Mouse (Mus musculus) liver, adult 2 months (tissue): ENCODE data around the gene Trim72. TPM values are rescaled to one million over a fixed set of nuclear protein-coding genes. Genes with fewer than 3 reads are reported as not detected.

Experiments
- DNase-seq: peaks from one replicate; pipeline ENCODE4 v3.0.0-alpha.2; 2011; ENCODE audit warnings: low read depth, low spot score; ENCODE audit errors: extremely low read depth
- H3K27ac ChIP-seq: fragments of 200-500 bp; replicated peaks from 2 replicates; pipeline ENCODE4 v1.5.1; 2012; ENCODE audit warnings: low read depth, mild to moderate bottlenecking, control low read depth, inconsistent platforms, low read length; ENCODE audit not compliant: insufficient read depth
- H3K27me3 ChIP-seq: fragments of 200-500 bp; 2 replicates; pipeline ENCODE4 v1.6.1; 2012; ENCODE audit warnings: mild to moderate bottlenecking, moderate library complexity, low read length, inconsistent platforms; ENCODE audit not compliant: control insufficient read depth, insufficient read depth
- H3K36me3 ChIP-seq: fragments of 200-500 bp; 2 replicates; pipeline ENCODE4 v1.6.1; 2012; ENCODE audit warnings: low read length, inconsistent platforms; ENCODE audit not compliant: control insufficient read depth, insufficient read depth
- H3K4me1 ChIP-seq: fragments of 200-500 bp; 2 replicates; pipeline ENCODE4 v1.6.1; 2011; ENCODE audit warnings: low read length; ENCODE audit not compliant: control insufficient read depth, insufficient read depth
- H3K4me3 ChIP-seq: fragments of 200-500 bp; 2 replicates; pipeline ENCODE4 v1.5.1; 2011; ENCODE audit warnings: low read depth, mild to moderate bottlenecking, control low read depth, low read length, moderate library complexity; ENCODE audit not compliant: insufficient read depth
- H3K79me2 ChIP-seq: fragments of 200-500 bp; 2 replicates; pipeline ENCODE4 v1.6.1; 2012; ENCODE audit warnings: inconsistent platforms, mild to moderate bottlenecking, low read length, moderate library complexity; ENCODE audit not compliant: control insufficient read depth, insufficient read depth
- H3K9ac ChIP-seq: fragments of 200-500 bp; 2 replicates; pipeline ENCODE4 v1.6.1; 2012; ENCODE audit warnings: low read depth, mild to moderate bottlenecking, control low read depth, inconsistent platforms, low read length
- CTCF ChIP-seq: fragments of 200-500 bp; IDR thresholded peaks from 2 replicates; pipeline ENCODE4 v1.5.1; 2011; ENCODE audit warnings: low read depth, low read length, control low read depth
- POLR2A ChIP-seq: fragments of 200-500 bp; IDR thresholded peaks from 2 replicates; pipeline ENCODE4 v1.6.1; 2011; ENCODE audit warnings: low read length, control low read depth; ENCODE audit not compliant: insufficient read depth; ENCODE audit errors: extremely low read depth
- WGBS: fragments of 180-500 bp; shearing (Covaris S2); methylation state at CpG from one replicate; pipeline ENCODE4 v1.1.7; 2018; 5-methylcytosine and 5-hydroxymethylcytosine counted together
- polyA plus RNA-seq: library from polyadenylated mRNA; depleted of rRNA; stranded (reverse); fragments of >200 nt; gene quantifications from 2 replicates; pipeline ENCODE4 v1.2.3, GENCODE M21; 2012
- total RNA-seq: library from RNA; depleted of rRNA; stranded (reverse); fragments of >200 nt; gene quantifications from 2 replicates; pipeline ENCODE4 v1.2.3, GENCODE M21; 2014

Trim72 gene
- total and polyA plus RNA-seq, 2 experiments, result 0.15 to 0.28 TPM

DNA sequence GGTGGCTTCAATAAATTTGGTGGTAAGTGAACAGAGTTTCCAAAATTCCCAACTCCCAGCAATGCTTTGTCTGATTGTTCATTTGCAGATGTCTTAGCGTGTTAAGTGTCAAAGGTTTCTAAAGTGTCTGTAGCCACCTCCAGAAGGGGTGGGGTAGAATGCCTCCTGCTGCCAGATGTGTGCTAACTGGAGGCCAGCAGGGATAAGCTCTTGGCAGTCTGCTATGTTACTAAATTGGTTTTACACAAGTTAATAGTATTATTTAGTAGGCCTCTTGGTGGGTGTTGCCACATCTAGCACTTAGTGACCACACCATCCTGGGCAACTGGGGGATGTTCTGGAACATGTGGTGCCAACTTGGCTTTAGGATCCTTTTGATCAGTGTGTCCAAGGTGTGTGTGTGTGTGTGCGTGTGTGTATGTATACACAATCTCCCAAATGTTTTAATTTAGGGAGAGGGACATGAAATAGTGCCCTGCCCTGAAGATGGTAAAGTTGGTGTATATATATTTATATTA, 29.3 kb upstream of the Trim72 start:
- peaks cover 5% of the 10 kb centered on the region for H3K4me1 ChIP-seq
- DNase-seq, result no peak
- no peak overlapping the region for H3K4me3 ChIP-seq
- no peaks in the 10 kb centered on the region for H3K27me3 ChIP-seq
- H3K36me3 ChIP-seq, result peaks cover 88% of the 10 kb centered on the region
- H3K79me2 ChIP-seq, result peaks cover 9% of the 10 kb centered on the region; the same call in 1 of the 2 replicates
- no peak for TF ChIP-seq POLR2A
- no peak for TF ChIP-seq CTCF
- no peak overlapping the region for H3K9ac ChIP-seq
- 56% methylated on average over 2 of the region's 2 CpGs for WGBS
- H3K27ac ChIP-seq, result no peak overlapping the region

DNA sequence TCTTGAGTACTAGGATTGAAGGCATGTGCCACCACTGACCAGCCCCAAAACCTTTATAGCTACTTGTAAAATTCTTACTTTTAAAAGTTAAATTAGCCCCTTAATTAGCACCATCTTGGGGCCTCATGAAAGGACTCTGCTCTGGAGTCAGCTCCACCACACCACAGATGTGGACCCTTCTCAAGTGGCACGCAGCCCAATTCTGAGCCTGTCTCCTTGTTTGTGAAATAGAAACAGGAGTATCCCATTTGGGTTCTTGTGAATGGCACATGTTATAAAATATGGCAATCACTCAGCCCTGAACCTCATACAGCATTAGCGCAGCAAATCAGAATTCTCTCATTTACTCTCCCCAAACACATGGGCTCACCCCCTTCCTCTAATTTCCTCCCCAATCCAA, 24.9 kb upstream of the Trim72 start:
- Histone ChIP-seq H3K4me1 (no peaks in the 10 kb centered on the region; the same call in 1 of the 2 replicates), H3K27ac (no peak overlapping the region), H3K9ac (no peak overlapping the region), H3K27me3 (no peaks in the 10 kb centered on the region), H3K4me3 (no peak overlapping the region), H3K79me2 (0 out of 2 replicates have a peak, but pooled peaks cover 2% of the 10 kb centered on the region), H3K36me3 (peaks cover 90% of the 10 kb centered on the region)
- no peak for DNase-seq
- no peak for TF ChIP-seq CTCF
- TF ChIP-seq POLR2A, result no peak
- WGBS, result 95% methylated on average over 2 of the region's 2 CpGs

DNA sequence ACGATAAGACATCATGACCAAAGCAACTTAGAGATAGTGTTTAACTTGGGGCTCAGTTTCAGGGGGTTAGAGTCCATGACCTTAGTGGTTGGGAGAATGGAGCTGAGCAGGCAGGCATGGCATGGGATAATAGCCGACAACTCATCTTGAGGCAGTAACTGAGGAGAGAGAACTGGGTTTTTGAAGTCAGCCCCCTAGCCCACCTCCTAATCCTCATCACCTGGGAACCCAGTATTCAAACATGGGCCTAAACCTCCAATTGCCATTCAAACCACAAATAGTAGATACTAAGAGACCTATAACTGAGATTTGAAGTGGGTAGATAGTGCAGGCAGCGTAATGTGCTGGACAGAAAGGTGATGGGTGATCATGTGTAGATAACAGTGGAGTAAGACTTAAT, 23.1 kb upstream of the Trim72 start:
- H3K4me1 ChIP-seq, result no peaks in the 10 kb centered on the region
- peaks cover 90% of the 10 kb centered on the region for H3K36me3 ChIP-seq
- DNase-seq, result no peak
- H3K4me3 ChIP-seq, result no peak overlapping the region
- no peak overlapping the region for H3K27ac ChIP-seq
- H3K79me2 ChIP-seq, result no peaks in the 10 kb centered on the region
- no peak overlapping the region for H3K9ac ChIP-seq
- WGBS, result 89% methylated on average over 3 of the region's 3 CpGs
- TF ChIP-seq POLR2A, result no peak
- no peaks in the 10 kb centered on the region for H3K27me3 ChIP-seq

DNA sequence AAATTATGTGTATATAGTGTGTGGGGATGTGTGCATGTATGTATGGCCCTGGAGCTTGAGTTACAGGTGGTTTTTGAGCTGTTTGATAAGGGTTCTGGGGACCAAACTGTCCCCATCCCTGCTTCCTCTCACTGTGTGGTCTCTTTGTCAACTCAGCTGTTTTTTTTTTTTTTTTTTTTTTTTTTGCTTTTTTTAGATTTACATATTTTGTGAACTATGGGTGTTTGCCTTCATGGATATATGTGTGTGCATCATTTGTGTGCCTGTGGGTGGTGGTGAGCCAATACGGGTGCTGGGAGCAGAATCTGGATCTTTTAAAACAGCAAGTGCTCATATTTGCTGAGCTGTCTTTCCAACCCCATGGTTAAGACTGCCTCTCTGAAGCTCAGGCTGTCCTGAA, 14.8 kb upstream of the Trim72 start:
- no peaks in the 10 kb centered on the region for H3K79me2 ChIP-seq

DNA sequence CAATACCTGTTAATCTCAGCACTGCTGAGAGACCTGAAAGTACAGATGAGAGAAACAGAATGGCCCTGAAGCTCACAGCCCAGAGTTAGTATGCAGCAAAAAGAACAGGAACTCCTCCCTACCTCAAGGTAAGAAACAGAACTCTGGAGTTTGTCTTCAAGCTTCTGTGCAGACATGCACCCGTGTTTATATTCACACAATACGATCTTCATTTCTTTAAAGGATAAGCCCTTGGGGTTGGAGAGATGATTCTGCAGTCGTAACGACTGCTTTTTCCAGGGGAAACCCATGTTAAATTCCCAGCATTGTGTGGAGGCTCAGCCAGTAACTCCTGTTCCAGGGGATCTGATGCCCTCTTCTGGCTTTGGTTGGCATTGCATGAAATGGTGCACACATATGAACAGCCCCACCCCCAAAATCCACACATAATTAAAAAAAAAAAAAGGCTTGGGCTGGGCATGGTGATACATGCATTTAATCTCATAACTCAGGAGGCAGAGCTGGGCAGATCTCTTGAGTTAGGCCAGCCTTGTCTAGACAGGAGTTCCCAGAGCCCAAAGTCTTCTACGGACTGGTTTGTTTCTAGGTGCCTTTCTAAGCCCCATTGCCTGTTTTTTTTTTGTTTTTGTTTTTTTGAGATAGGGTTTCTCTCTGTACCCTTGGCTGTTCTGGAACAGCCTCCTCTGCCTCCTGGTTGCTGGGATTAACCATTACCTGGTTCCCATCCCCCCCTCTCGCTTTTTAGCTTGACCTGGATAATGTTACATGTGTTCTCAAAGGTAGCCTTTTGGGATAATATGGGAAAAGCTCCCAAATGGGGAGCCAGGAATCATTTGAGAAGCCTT, 11.9 kb upstream of the Trim72 start:
- H3K27ac ChIP-seq, result no peak overlapping the region
- peak; percentile 51 for DNase-seq
- no peaks in the 10 kb centered on the region for H3K79me2 ChIP-seq
- no peak overlapping the region for H3K4me3 ChIP-seq
- peaks cover 8% of the 10 kb centered on the region for H3K4me1 ChIP-seq
- no peaks in the 10 kb centered on the region for H3K27me3 ChIP-seq
- TF ChIP-seq POLR2A (no peak), CTCF (peak; percentile 65; the same call in 1 of the 2 replicates)
- no peak overlapping the region for H3K9ac ChIP-seq
- peaks cover 8% of the 10 kb centered on the region for H3K36me3 ChIP-seq
- WGBS, result 47% methylated on average over 6 of the region's 6 CpGs

More for the DNA sequence above, 14.8 kb upstream of the Trim72 start:
- no peak overlapping the region for H3K9ac ChIP-seq
- no peak for DNase-seq
- peaks cover 8% of the 10 kb centered on the region for H3K4me1 ChIP-seq
- no peak overlapping the region for H3K4me3 ChIP-seq
- H3K36me3 ChIP-seq, result peaks cover 36% of the 10 kb centered on the region
- WGBS, result 82% methylated on average over 1 of the region's 1 CpGs
- H3K27me3 ChIP-seq, result no peaks in the 10 kb centered on the region
- H3K27ac ChIP-seq, result no peak overlapping the region
- TF ChIP-seq POLR2A (no peak), CTCF (no peak)
